Mouse (Mus musculus): ENCODE results near the gene 2510039O18Rik. TPM values are rescaled to one million over a fixed set of nuclear protein-coding genes. Genes with fewer than 3 reads are reported as not detected.

2510039O18Rik gene
- polyA plus RNA-seq, 1 experiment: 71.1 TPM

DNA sequence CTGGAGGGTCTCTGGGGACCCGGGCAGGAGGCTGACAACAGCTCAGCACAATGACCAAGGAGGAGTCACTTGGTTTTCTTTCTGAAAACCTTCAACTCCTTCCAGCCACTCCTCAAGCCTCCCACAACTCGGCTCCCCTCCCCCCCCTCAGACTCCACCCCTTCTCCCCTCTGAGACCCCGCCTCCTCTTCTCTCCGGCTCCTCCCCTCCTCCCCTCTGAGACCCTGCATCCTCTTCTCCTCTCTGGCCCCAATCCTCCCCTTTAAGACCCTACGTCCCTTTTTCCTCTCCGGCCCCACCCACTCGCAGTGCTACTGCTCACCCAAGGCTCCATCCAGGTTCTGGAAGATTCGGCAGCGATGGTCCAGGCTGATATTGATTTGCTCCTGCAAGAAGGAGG is 12.6 kb upstream of the 2510039O18Rik start:
- no peak for TF ChIP-seq GATA1 (IDR thresholded peaks at IDR 0.05; ENCODE audit: low read length)

DNA sequence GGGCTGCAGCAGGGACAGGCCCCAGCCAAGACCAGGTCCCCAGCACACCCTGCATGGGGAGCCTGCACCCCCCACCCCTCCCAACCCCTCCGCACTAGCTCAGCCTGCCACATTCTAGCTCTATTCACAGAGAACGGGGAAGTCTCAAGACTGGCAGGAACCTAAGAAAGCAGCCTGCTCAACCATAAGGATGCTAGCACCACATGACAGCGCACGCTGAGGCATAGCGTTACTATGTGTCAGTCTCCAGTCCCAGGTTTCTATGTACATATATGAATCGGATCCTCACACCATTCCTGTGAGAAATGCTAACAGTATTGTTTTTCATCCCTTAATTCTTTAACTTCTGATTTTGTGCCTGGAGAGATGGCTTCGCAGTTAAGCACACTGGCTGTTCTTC is 12.2 kb upstream of the 2510039O18Rik start:
- no peak for TF ChIP-seq GATA1 (IDR thresholded peaks at IDR 0.05; ENCODE audit: low read length)

DNA sequence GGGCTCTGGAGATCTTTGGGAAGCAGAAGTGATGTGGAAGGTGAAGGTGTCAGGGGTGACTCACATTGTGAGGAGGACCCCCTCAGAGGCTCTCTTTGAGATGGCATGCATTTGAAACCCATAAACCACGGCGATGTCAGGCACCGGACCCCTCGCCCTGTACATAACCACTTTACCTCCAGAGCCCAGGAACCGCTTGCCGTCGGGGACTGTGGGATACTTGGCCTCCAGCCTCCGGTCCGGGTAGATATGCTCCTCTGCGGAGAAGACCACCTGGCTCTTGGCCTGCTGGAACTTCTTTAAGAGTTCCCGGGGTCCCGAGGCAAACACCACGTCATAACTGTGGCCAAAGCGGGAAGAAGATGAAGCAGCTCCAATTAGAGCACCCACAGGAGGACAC is 9.7 kb upstream of the 2510039O18Rik start:
- TF ChIP-seq GATA1 (IDR thresholded peaks at IDR 0.05; ENCODE audit: low read length): no peak

DNA sequence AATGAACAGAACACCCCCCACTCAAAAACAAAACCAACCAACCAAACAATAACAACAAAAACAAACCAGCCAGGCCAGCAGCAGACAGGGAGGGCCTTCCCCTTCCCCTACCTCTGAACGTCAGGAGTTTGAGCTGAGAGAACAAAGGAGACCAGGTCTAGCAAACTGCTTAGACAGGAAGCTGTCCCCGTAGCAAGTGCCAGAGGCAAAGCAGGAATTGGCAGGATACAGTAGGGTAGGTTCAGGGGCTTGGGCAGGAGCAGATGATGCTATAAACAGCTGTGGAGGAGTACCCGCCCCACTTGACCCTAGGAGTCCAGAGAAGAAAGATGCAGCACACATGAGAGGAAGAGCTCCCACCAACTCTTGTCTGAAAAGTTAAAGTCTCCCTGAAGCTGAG is 6.6 kb upstream of the 2510039O18Rik start:
- no peak for TF ChIP-seq GATA1 (IDR thresholded peaks at IDR 0.05; ENCODE audit: low read length)

DNA sequence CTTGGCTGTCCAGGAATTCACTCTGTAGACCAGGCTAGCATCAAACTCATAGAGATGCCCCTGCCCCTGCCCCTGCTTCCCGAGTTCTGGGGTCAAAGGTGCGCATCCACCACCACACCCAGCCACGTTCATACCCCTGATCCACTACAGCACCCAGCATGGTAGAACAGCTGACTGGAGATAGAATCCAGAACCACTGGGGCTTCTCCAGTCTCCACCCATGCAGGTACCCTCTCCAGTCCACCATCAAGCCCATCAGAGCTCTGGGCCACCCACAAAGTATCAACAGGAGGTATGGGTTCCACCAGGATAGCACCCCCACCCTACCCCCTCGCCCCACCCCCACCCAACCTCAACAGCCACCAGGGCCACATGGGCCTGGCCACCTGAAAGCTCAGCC is 6.1 kb upstream of the 2510039O18Rik start:
- TF ChIP-seq GATA1 (IDR thresholded peaks at IDR 0.05; ENCODE audit: low read length): no peak

DNA sequence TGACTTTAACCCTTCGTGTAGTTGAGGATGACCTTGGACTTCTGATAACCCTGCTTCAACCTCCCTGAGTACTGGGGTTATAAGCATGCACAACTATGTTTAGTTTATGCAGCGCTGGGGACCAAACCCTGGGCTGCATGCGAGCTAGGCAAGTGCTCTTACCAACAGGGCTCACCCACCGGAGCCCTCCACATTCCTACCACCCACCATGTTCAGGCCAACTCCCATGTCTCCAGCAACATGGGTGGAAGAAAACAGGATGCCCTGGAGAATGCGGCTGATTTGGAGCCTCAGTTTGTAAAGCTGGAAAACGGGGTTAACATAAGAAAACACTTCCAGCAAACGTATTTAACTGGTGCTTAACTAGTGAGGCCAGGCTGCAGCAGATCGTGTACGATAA is 4.8 kb upstream of the 2510039O18Rik start:
- TF ChIP-seq GATA1 (IDR thresholded peaks at IDR 0.05; ENCODE audit: low read length): no peak

DNA sequence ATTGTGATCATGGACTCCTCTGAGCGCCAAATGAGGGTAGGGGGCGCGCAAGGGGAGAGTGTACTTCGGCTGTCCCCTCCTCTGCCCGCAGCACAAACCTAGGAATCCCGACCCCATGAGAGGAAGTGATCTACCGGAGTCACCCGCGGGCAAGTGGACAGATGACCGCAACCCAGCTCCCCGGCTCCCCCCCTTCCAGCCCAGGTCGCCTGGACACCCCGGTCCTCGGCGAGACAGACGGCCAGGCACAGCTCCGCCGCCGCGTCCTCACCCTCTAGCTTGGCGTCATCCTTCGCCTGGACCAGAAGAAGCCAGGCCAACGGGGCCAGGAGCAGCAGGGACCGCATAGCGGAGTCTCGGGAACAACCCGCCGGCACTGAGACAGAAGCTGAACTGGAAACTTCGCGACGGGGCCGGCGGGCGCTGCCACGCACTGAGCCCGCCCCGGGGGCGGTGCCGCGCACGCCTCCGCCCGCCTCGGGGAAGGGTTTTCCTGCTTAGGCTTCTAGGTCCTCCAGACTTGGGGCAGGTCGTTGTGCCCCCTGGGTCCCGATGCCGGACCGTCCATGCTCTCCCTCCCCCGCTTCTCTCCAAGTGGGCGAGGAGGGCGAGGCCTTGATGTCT is 4.3 kb upstream of the 2510039O18Rik start, which contains the start of gene Plod1:
Plod1 (minus strand) TSS at position 437 of the 624 bp plus-strand sequence.
- no peak for TF ChIP-seq GATA1 (IDR thresholded peaks at IDR 0.05; ENCODE audit: low read length)

DNA sequence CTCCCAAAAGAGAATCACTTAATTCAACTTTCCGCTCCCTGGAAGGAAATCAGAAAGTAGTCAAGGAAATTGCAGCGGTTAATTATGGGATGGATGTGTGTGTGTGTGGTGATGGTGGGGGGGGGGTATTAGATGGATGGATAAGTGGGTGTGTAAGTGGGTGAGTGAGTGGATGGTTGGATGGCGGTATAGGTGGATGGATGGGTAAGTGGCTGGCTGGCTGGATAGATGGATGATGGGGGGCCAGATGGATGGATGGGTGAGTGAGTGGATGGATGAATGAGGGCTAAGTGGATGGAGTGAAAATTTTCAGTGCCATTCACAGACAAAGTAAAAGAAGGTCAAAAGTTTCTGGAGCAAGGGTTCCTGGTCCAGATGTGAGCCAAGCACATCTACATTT is 3.7 kb upstream of the 2510039O18Rik start:
- no peak for TF ChIP-seq GATA1 (IDR thresholded peaks at IDR 0.05; ENCODE audit: low read length)

DNA sequence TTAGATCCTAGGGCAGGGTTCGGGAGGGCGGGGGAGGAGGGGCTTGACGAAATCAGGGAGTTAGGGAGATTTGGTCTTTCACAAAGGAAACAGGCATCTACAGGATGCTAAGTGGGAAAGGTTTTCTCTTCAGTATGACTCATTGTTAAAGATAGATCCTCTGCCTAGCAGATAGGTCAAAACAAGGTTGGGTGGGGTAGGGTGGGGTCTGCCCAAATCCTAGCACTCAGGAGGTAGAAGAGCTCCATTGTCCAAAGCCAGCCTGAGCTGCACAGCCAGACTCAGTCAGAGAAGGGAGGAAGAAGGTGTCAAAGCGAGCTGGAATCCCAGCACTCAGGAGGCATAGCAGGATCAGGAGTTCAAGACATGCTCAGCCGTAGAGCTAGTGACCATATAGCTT is 3.2 kb upstream of the 2510039O18Rik start:
- no peak for TF ChIP-seq GATA1 (IDR thresholded peaks at IDR 0.05; ENCODE audit: low read length)

DNA sequence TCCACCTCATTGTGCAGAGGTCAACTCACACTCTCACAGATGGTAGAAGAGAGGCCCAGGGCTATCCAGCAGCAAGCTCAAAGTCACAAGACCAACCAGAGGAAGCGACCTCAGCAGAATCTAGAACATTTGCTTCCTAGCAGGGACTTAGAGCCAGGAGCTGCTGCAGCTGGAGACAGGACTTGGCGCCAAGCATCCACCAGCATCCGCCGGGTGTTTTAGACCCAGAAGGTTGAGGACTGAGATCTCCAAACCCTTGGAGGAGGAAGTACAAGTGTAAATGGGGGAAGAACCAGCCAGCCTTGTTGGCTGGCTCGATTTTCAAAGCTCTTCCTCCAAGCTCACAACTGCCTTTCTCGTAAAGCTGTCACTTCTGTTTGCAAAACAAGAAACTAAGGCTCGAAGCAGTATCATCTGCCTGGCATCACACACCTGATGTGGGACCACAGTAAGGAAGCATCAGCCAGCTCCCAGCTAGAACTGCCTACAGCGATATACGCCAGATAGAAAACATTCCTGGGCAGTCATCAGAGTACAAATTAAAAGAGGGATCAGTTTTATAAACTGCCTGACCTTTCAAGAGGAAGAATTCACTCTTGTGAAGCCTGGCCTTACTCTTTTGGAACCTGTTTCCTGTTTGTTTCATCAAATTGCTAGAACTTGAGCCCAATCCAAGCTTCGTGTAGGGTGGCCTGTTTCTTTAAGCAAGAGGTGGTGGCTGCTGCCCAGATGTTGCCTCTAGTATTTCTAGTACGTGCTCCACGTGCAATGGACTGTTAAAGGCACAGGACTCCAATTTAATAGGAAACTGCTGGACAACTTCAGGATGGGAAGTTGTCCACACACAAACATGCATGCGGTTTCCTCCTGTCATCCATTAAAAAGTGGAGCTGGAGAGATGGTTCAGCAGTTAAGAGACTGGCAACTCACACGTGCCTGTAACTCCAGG is 2.3 kb upstream of the 2510039O18Rik start:
- no peak for TF ChIP-seq GATA1 (IDR thresholded peaks at IDR 0.05; ENCODE audit: low read length)

DNA sequence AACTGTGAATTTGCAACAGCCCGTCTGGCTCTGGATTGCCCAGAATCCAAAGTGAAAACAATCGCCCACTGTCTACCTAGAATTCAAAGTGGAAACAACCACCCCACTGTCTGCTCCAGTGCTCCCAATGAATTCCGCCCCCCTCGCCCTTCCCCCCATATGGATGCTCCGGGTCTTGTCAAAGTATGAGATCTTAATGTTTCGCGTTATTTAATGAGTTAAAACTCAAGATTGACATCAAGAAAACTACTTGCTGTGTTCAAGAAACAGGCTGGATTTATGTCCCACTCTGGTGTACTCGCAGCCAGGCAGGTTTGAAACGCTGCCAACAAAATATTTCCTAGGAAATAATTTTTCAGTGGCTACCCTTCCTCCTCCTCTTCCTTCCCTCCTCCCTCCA is 584 bp upstream of the 2510039O18Rik start:
- TF ChIP-seq GATA1 (IDR thresholded peaks at IDR 0.05; ENCODE audit: low read length): no peak

DNA sequence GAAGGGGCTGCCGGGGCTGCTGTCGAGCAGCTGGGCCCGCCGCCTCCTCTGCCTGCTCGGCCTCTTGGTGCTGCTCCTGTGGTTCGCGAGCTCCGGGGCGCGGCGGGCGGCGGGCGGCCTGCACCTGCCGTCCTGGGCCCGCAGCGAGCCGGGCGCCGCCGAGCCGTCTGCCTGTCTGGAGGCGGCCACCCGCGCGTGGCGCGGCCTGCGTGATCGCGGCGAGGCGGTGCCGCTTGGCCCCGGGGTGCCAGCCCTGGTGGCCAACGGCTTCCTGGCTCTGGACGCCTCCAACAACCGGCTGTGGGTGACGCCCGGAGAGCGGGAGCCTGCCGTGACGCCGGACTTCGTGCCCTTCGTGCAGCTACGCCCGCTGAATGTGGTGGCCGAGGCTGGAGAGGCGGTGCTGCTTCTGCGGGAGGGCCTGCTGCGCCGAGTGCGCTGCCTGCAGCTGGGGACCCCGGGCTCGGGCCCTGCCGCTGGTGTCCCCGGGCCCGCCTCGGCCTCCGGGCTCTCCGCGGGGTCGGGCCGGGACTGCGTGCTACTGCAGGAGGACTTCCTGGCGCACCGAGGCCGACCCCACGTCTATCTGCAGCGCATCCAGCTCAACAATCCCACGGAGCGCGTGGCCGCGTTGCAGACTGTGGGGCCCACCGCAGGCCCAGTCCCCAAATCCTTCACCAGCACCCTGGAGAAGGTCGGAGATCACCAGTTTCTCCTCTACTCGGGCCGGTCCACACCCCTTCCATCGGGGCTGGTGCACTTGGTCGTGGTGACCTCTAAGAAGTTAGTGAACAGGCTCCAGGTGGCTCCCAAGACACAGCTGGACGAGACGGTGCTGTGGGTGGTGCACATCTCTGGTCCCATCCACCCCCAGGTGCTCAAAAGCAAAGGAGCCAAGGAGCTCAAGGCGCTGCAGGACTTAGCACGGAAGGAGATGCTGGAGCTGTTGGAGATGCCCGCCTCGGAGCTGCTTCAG is 638 bp downstream of the 2510039O18Rik start:
- TF ChIP-seq GATA1 (IDR thresholded peaks at IDR 0.05; ENCODE audit: low read length): no peak

DNA sequence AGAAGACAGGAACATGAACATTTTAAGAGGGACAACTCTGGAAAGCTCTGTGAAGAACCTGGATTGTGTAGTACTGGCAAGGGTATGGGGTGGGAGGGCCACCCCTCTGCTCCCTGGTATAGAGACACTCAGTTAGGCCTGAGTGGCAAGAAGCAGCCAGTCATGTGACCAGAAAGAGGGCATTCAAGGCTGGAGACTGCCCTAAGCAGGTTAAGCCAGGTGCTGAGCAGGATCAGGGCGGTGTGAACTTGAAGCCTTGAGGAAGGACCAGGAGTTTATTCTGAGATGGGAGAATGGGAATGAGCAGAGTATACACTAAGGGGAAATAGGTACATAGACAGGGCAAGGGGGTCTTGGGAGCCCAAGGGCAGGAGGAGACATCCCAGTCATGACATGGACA is 2.3 kb downstream of the 2510039O18Rik start:
- TF ChIP-seq GATA1 (IDR thresholded peaks at IDR 0.05; ENCODE audit: low read length): no peak

DNA sequence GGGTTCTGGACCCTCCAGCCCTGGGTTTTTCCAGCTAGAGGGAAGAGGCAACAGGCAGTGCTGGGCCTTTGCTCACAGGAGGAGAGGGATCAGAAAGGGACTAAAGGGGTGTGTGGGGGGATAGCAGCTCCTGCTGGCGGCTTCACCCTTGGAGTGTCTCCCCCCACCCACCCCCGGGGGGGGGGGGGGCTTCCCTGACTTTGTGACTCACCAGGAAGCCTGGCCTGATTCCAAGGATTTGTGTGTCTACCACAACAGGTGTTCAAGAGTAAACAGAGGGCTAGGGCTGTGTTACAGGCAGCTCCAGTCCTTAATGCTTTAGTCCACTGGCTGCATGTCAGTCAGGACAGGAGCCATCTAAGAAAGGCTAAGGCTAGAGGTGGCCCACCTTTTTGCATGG is 6.8 kb downstream of the 2510039O18Rik start:
- TF ChIP-seq GATA1 (IDR thresholded peaks at IDR 0.05; ENCODE audit: low read length): no peak

DNA sequence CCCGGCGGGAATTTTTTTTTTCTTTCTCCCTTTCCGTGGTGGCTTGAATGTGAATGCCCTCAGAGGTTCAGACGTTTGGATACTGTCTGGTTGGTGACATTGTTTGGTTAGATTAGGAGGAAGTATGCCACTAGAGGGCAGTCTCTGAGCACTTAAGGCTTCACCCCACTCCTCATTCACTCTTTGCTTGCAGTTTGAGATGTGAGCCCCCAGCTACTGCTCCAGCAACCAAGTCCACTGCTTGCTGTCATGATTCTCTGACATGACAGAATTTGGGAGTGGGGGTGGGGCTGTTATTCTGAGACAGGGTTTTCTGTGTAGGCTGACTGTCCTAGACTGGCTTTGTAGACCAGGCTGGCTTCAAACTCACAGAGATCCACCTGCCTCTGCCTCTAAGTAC is 12.9 kb downstream of the 2510039O18Rik start:
- TF ChIP-seq GATA1 (IDR thresholded peaks at IDR 0.05; ENCODE audit: low read length): no peak

DNA sequence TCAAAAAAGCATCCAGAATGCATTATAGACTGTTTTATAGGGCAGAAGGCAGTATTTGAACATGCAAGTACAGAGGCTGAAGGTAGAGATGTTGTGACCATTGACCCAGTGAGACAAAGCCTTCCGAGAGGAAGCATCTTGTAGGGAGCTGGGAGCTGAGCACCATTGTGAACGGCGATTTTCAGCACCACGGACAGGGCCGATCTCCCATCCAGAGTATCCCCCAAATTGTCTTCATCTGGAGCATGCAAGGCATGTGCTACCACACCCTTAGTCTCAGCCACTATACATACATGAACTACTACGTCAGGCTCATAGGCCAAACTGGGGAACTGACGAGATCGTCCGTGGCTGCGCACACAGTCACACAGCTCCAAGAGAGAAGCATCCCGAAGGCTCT is 16.4 kb downstream of the 2510039O18Rik start:
- TF ChIP-seq GATA1 (IDR thresholded peaks at IDR 0.05; ENCODE audit: low read length): no peak
